Mouse (Mus musculus) embryonic facial prominence, embryonic 13.5 days (tissue): Measurements from ENCODE around the gene Tapt1. TPM values are rescaled to one million over a fixed set of nuclear protein-coding genes. Genes with fewer than 3 reads are reported as not detected.

Source experiments
- ATAC-seq: fragments of 200-750 bp; cut with Nextera tagmentation; 2 replicates; pipeline ENCODE4 v1.8.0; 2017; ENCODE audit warnings: low read depth; ENCODE audit not compliant: insufficient number of reproducible peaks, insufficient read depth, low FRiP score, low TSS enrichment
- H3K27ac ChIP-seq: fragments of 300-500 bp; sonication (generic); 2 replicates; pipeline ENCODE4 v1.5.1; 2015; ENCODE audit warnings: moderate library complexity, mild to moderate bottlenecking, inconsistent platforms
- H3K27me3 ChIP-seq: fragments of 300-500 bp; sonication (generic); 2 replicates; pipeline ENCODE4 v1.6.1; 2015; ENCODE audit warnings: mild to moderate bottlenecking, inconsistent platforms
- H3K36me3 ChIP-seq: fragments of 300-500 bp; sonication (generic); 2 replicates; pipeline ENCODE4 v1.6.1; 2015; ENCODE audit warnings: mild to moderate bottlenecking, inconsistent platforms
- H3K4me1 ChIP-seq: fragments of 300-500 bp; sonication (generic); 2 replicates; pipeline ENCODE4 v1.6.1; 2015; ENCODE audit warnings: inconsistent platforms
- H3K4me2 ChIP-seq: fragments of 300-500 bp; sonication (generic); 2 replicates; pipeline ENCODE4 v1.6.1; 2015; ENCODE audit warnings: moderate library complexity, mild to moderate bottlenecking, inconsistent platforms
- H3K4me3 ChIP-seq: fragments of 300-500 bp; sonication (generic); 2 replicates; pipeline ENCODE4 v1.5.1; 2015; ENCODE audit warnings: mild to moderate bottlenecking, inconsistent platforms
- H3K9ac ChIP-seq: fragments of 300-500 bp; sonication (generic); 2 replicates; pipeline ENCODE4 v1.6.1; 2015; ENCODE audit warnings: mild to moderate bottlenecking, inconsistent platforms
- H3K9me3 ChIP-seq: fragments of 300-500 bp; sonication (generic); 2 replicates; pipeline ENCODE4 v1.6.1; 2016; ENCODE audit warnings: inconsistent platforms
- WGBS: fragments of 180-500 bp; shearing (Covaris S2); methylation state at CpG from one replicate; pipeline ENCODE4 v1.1.7; 2015; ENCODE audit warnings: mixed read lengths; 5-methylcytosine and 5-hydroxymethylcytosine counted together
- polyA plus RNA-seq: library from polyadenylated mRNA; unstranded; fragments of >200 nt; fragmentation: Nextera tagmentation; extraction: Ambion mirVana; gene quantifications from 2 replicates; pipeline ENCODE4 v1.2.1, GENCODE M21; 2015

Gene Tapt1
- polyA plus RNA-seq, 1 experiment from 2014 or later: 34.1 TPM

GRCm38 (mm10) chr5:44187370-44187769 lies 39.1 kb downstream of the Tapt1 start:
- Histone ChIP-seq H3K27ac (no peak overlapping the region), H3K9me3 (no peaks in the 10 kb centered on the region), H3K27me3 (no peaks in the 10 kb centered on the region), H3K4me3 (no peak overlapping the region), H3K4me2 (no peak overlapping the region), H3K4me1 (no peaks in the 10 kb centered on the region), H3K9ac (no peak overlapping the region), H3K36me3 (peaks cover 71% of the 10 kb centered on the region)
- no peak for ATAC-seq

- H3K9ac ChIP-seq: no peak overlapping the region
- H3K27ac ChIP-seq: no peak overlapping the region
- no peaks in the 10 kb centered on the region for H3K27me3 ChIP-seq
- H3K4me1 ChIP-seq: no peaks in the 10 kb centered on the region
- WGBS: 90% methylated on average over 3 of the region's 3 CpGs
- H3K36me3 ChIP-seq: peaks cover 60% of the 10 kb centered on the region
- ATAC-seq: no peak
- no peak overlapping the region for H3K4me2 ChIP-seq
- no peak overlapping the region for H3K4me3 ChIP-seq
- H3K9me3 ChIP-seq: no peaks in the 10 kb centered on the region
These were observed 44.8 kb downstream of the Tapt1 start for GRCm38 (mm10) chr5:44181669-44182068.

GRCm38 (mm10) chr5:44180450-44180849 lies 46.0 kb downstream of the Tapt1 start:
- H3K4me3 ChIP-seq: no peak overlapping the region
- H3K27me3 ChIP-seq: no peaks in the 10 kb centered on the region
- H3K27ac ChIP-seq: no peak overlapping the region
- 82% methylated on average over 3 of the region's 3 CpGs for WGBS
- no peak for ATAC-seq
- no peak overlapping the region for H3K9ac ChIP-seq
- peaks cover 63% of the 10 kb centered on the region for H3K36me3 ChIP-seq
- H3K4me2 ChIP-seq: no peak overlapping the region
- H3K9me3 ChIP-seq: no peaks in the 10 kb centered on the region
- H3K4me1 ChIP-seq: no peaks in the 10 kb centered on the region

GRCm38 (mm10) chr5:44174046-44174445 lies 52.4 kb downstream of the Tapt1 start:
- Histone ChIP-seq H3K4me1 (no peaks in the 10 kb centered on the region), H3K27me3 (no peaks in the 10 kb centered on the region), H3K27ac (no peak overlapping the region), H3K4me3 (no peak overlapping the region), H3K9me3 (no peaks in the 10 kb centered on the region), H3K36me3 (peaks cover 53% of the 10 kb centered on the region), H3K4me2 (no peak overlapping the region), H3K9ac (no peak overlapping the region)
- ATAC-seq: no peak
- 88% methylated on average over 5 of the region's 5 CpGs for WGBS

- Histone ChIP-seq H3K27ac (0 out of 2 replicates have a peak overlapping the region, but pooled peaks have one; percentile 33), H3K4me2 (no peak overlapping the region), H3K4me3 (no peak overlapping the region), H3K4me1 (peaks cover 4% of the 10 kb centered on the region; the same call in 1 of the 2 replicates), H3K36me3 (0 out of 2 replicates have a peak, but pooled peaks cover 6% of the 10 kb centered on the region), H3K27me3 (no peaks in the 10 kb centered on the region), H3K9ac (no peak overlapping the region), H3K9me3 (no peaks in the 10 kb centered on the region)
- WGBS: 64% methylated on average over 6 of the region's 6 CpGs
- no peak for ATAC-seq
These were observed 59.6 kb downstream of the Tapt1 start for GRCm38 (mm10) chr5:44166866-44167265.

- H3K4me1 ChIP-seq: peaks cover 4% of the 10 kb centered on the region; the same call in 1 of the 2 replicates
- H3K36me3 ChIP-seq: 0 out of 2 replicates have a peak, but pooled peaks cover 2% of the 10 kb centered on the region
- ATAC-seq: no peak
- no peak overlapping the region for H3K27ac ChIP-seq
- no peaks in the 10 kb centered on the region for H3K27me3 ChIP-seq
- H3K9ac ChIP-seq: no peak overlapping the region
- H3K4me2 ChIP-seq: no peak overlapping the region
- H3K9me3 ChIP-seq: no peaks in the 10 kb centered on the region
- 30% methylated on average over 2 of the region's 2 CpGs for WGBS
- no peak overlapping the region for H3K4me3 ChIP-seq
These were observed 60.6 kb downstream of the Tapt1 start for GRCm38 (mm10) chr5:44165854-44166253.

GRCm38 (mm10) chr5:44164233-44164776 lies 62.1 kb downstream of the Tapt1 start:
- H3K4me1 ChIP-seq: peaks cover 4% of the 10 kb centered on the region; the same call in 1 of the 2 replicates
- H3K27me3 ChIP-seq: no peaks in the 10 kb centered on the region
- no peak overlapping the region for H3K4me2 ChIP-seq
- H3K4me3 ChIP-seq: no peak overlapping the region
- H3K27ac ChIP-seq: no peak overlapping the region
- no peak overlapping the region for H3K9ac ChIP-seq
- 37% methylated on average over 7 of the region's 7 CpGs for WGBS
- H3K36me3 ChIP-seq: no peaks in the 10 kb centered on the region
- no peaks in the 10 kb centered on the region for H3K9me3 ChIP-seq
- no peak for ATAC-seq

GRCm38 (mm10) chr5:44163318-44163717 lies 63.1 kb downstream of the Tapt1 start:
- no peak overlapping the region for H3K4me3 ChIP-seq
- ATAC-seq: no peak
- H3K9me3 ChIP-seq: no peaks in the 10 kb centered on the region
- no peak overlapping the region for H3K27ac ChIP-seq
- H3K4me1 ChIP-seq: peaks cover 4% of the 10 kb centered on the region; the same call in 1 of the 2 replicates
- no peaks in the 10 kb centered on the region for H3K36me3 ChIP-seq
- H3K4me2 ChIP-seq: no peak overlapping the region
- H3K27me3 ChIP-seq: no peaks in the 10 kb centered on the region
- H3K9ac ChIP-seq: no peak overlapping the region
- 87% methylated on average over 3 of the region's 3 CpGs for WGBS

GRCm38 (mm10) chr5:44162786-44163185 lies 63.6 kb downstream of the Tapt1 start:
- WGBS: 85% methylated on average over 7 of the region's 7 CpGs
- no peaks in the 10 kb centered on the region for H3K36me3 ChIP-seq

GRCm38 (mm10) chr5:44159679-44160438 lies 66.6 kb downstream of the Tapt1 start:
- Histone ChIP-seq H3K27ac (no peak overlapping the region), H3K4me1 (no peaks in the 10 kb centered on the region), H3K36me3 (no peaks in the 10 kb centered on the region), H3K4me2 (no peak overlapping the region), H3K9ac (no peak overlapping the region), H3K9me3 (no peaks in the 10 kb centered on the region), H3K4me3 (no peak overlapping the region), H3K27me3 (no peaks in the 10 kb centered on the region)
- WGBS: 77% methylated on average over 4 of the region's 4 CpGs
- ATAC-seq: no peak

More at GRCm38 (mm10) chr5:44162786-44163185, 63.6 kb downstream of the Tapt1 start:
- peaks cover 4% of the 10 kb centered on the region; the same call in 1 of the 2 replicates for H3K4me1 ChIP-seq
- no peak overlapping the region for H3K9ac ChIP-seq
- no peak overlapping the region for H3K4me3 ChIP-seq
- no peak for ATAC-seq
- no peaks in the 10 kb centered on the region for H3K9me3 ChIP-seq
- H3K27me3 ChIP-seq: no peaks in the 10 kb centered on the region
- H3K4me2 ChIP-seq: no peak overlapping the region
- H3K27ac ChIP-seq: no peak overlapping the region

- H3K9me3 ChIP-seq: no peaks in the 10 kb centered on the region
These were observed 67.2 kb downstream of the Tapt1 start for GRCm38 (mm10) chr5:44159231-44159630.

GRCm38 (mm10) chr5:44158458-44158857 lies 68.0 kb downstream of the Tapt1 start:
- no peak overlapping the region for H3K9ac ChIP-seq
- H3K27ac ChIP-seq: no peak overlapping the region
- WGBS: 84% methylated on average over 3 of the region's 3 CpGs
- no peaks in the 10 kb centered on the region for H3K4me1 ChIP-seq
- ATAC-seq: no peak
- H3K27me3 ChIP-seq: no peaks in the 10 kb centered on the region
- H3K4me3 ChIP-seq: no peak overlapping the region
- H3K4me2 ChIP-seq: no peak overlapping the region
- H3K9me3 ChIP-seq: no peaks in the 10 kb centered on the region
- no peaks in the 10 kb centered on the region for H3K36me3 ChIP-seq

More at GRCm38 (mm10) chr5:44159231-44159630, 67.2 kb downstream of the Tapt1 start:
- H3K27me3 ChIP-seq: no peaks in the 10 kb centered on the region
- H3K36me3 ChIP-seq: no peaks in the 10 kb centered on the region
- ATAC-seq: no peak
- no peaks in the 10 kb centered on the region for H3K4me1 ChIP-seq
- H3K4me2 ChIP-seq: no peak overlapping the region
- H3K9ac ChIP-seq: no peak overlapping the region
- no peak overlapping the region for H3K27ac ChIP-seq
- 79% methylated on average over 2 of the region's 2 CpGs for WGBS
- H3K4me3 ChIP-seq: no peak overlapping the region
